Mouse (Mus musculus) T-helper 1 cell (primary cell): ENCODE results near the gene Pknox1.

Experiments
- in situ Hi-C: fragments of 300-600 bp; cut with MboI, MseI; formaldehyde crosslinking; loops from one replicate; pipeline ENCODE4 v1.15.1; 2025; ENCODE audit warnings: high pct_unique_total_duplicates

Gene Pknox1

DNA sequence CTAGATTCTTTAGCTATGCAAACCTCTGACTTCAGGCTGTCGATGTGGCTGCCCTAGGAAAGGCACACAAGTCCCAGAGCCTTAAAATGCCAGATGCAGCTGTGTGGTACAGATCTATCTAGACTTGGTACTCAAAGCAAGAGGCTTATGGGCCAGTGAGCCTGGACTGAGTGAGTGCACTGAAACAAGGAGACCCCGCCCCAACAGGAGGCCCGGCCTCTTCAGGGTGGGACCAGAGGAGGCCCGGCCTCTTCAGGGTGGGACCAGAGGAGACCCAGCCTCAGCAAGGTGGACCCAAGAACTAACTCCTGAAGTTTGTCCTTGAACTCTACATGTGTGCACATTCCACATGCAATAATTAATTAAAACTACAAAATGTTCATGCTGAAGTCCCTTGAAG lies 78.4 kb downstream of the Pknox1 start:
- in situ Hi-C loops = no loop called here

GRCm38 (mm10) chr17:31646199-31647002 lies 81.9 kb downstream of the Pknox1 start:
- in situ Hi-C loops = loop anchor here (5.0 kb wide), 1 partner anchor 139 kb away; no protein-coding TSS in a partner anchor

- in situ Hi-C loops = no loop called here
Measured at GRCm38 (mm10) chr17:31652152-31652551, 87.6 kb downstream of the Pknox1 start.

DNA sequence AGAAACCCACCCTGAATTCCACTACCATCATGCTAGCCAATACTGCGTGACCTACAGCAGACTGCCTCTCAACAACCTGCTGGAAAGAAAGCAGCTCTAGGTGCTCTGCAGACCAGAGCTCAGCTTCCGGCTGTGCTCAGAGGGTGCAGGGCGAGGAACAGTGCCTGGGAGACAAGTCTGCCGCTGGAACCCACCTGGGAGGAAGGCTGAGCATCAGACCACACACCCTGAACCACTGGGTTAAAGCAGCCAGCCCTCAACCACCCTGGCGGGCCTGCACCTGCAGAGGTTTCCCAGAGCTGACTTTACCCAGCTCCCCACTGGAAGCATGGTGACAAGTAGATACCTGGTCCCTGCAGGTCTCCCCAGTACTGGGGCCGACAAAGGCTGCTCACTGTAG lies 88.7 kb downstream of the Pknox1 start:
- in situ Hi-C loops = no loop called here

GRCm38 (mm10) chr17:31655366-31655765 lies 90.8 kb downstream of the Pknox1 start:
- in situ Hi-C loops = no loop called here

GRCm38 (mm10) chr17:31656682-31657081 lies 92.1 kb downstream of the Pknox1 start:
- in situ Hi-C loops = no loop called here
